Mouse (Mus musculus) erythroblast, embryonic 14.5 days (primary cell): Measurements from ENCODE around the gene Plcb3.

ENCODE experiments used
- GATA1 ChIP-seq: IDR thresholded peaks from 2 replicates; pipeline ENCODE4 v1.6.1; 2012; ENCODE audit warnings: low read length, inconsistent platforms, mixed read lengths
- TAL1 ChIP-seq: IDR thresholded peaks from 3 replicates; pipeline ENCODE4 v1.6.1; 2012; ENCODE audit warnings: low read length, inconsistent platforms, mixed read lengths

DNA sequence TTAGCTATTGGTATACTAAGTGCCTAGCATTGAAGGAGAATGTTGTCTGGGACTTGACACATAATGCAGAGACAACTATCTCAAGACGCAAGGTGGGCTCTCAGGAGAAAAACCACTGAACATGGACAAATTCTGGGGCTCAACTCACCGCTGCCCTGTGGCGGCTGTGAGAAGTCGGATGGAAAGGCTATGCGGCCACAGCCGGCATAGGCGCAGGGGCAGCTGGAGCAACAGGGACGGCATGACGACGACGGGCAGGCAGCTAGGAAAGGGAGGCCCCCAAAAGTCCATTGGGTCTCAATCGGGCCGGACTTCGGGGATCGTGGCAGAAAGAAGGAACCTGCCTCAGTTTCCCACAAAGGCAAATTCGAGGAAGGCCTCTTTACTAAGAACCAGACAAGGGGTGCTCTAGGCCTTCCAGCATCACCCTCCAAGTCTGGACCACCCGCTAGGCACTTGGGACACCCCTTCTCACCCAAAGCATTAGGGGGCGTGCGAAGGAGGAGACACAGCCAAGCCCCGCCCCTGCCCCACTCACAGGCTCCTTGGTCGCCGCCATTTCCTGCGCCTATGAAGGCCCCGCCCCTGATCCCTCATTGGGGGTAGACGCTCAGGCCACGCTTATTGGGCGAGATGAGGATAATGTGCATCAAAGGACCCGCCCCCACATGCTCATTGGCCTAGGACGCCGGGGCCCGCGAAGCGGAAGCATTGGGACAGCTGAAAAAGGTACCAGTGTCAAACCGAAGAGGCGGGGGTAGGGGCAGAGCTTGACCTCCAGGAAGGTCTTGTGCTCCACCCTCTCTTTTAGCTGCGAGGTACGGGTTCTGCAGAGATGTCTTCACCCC is 16.0 kb upstream of the Plcb3 start, which contains the start of gene Dnajc4:
- TF ChIP-seq GATA1 = no peak
- no peak for TF ChIP-seq TAL1
